Mouse (Mus musculus) neural tube, embryonic 14.5 days (tissue): ENCODE results near the gene Ireb2. TPM values are rescaled to one million over a fixed set of nuclear protein-coding genes. Genes with fewer than 3 reads are reported as not detected.

Experiments
- ATAC-seq: fragments of 200-750 bp; cut with Nextera tagmentation; 2 replicates; pipeline ENCODE4 v1.8.0; 2017; ENCODE audit warnings: low read depth, mild to moderate bottlenecking, moderate TSS enrichment, moderate library complexity
- H3K27ac ChIP-seq: fragments of 300-500 bp; sonication (generic); 2 replicates; pipeline ENCODE4 v1.5.1; 2014; ENCODE audit warnings: low read depth, mild to moderate bottlenecking, control low read depth, low read length, moderate library complexity, mixed read lengths
- H3K27me3 ChIP-seq: fragments of 300-500 bp; sonication (generic); 2 replicates; pipeline ENCODE4 v1.6.1; 2014; ENCODE audit warnings: low read length; ENCODE audit not compliant: control insufficient read depth, insufficient read depth
- H3K36me3 ChIP-seq: fragments of 300-500 bp; sonication (generic); 2 replicates; pipeline ENCODE4 v1.6.1; 2014; ENCODE audit warnings: low read length, mixed read lengths; ENCODE audit not compliant: control insufficient read depth, insufficient read depth
- H3K4me1 ChIP-seq: fragments of 300-500 bp; sonication (generic); 2 replicates; pipeline ENCODE4 v1.6.1; 2014; ENCODE audit warnings: low read length; ENCODE audit not compliant: control insufficient read depth, insufficient read depth
- H3K4me2 ChIP-seq: fragments of 300-500 bp; sonication (generic); 2 replicates; pipeline ENCODE4 v1.6.1; 2014; ENCODE audit warnings: mild to moderate bottlenecking, low read depth, low read length, control low read depth
- H3K4me3 ChIP-seq: fragments of 300-500 bp; sonication (generic); 2 replicates; pipeline ENCODE4 v1.5.1; 2014; ENCODE audit warnings: low read depth, low read length, control low read depth, mixed read lengths
- H3K9ac ChIP-seq: fragments of 300-500 bp; sonication (generic); replicated peaks from 2 replicates; pipeline ENCODE4 v1.6.1; 2014; ENCODE audit warnings: low read depth, mild to moderate bottlenecking, control low read depth, low read length, mixed read lengths
- H3K9me3 ChIP-seq: fragments of 300-500 bp; sonication (generic); 2 replicates; pipeline ENCODE4 v1.6.1; 2016; ENCODE audit warnings: low read length; ENCODE audit not compliant: control insufficient read depth
- WGBS: fragments of 180-500 bp; shearing (Covaris S2); extraction: QIAGEN DNeasy Blood & Tissue Kit; methylation state at CpG from one replicate; pipeline ENCODE4 v1.1.7; 2014; 5-methylcytosine and 5-hydroxymethylcytosine counted together
- polyA plus RNA-seq: library from polyadenylated mRNA; unstranded; fragments of >200 nt; fragmentation: Nextera tagmentation; extraction: Ambion mirVana; gene quantifications from 2 replicates; pipeline ENCODE4 v1.2.1, GENCODE M21; 2014

Gene Ireb2
- polyA plus RNA-seq, 1 experiment from 2014 or later, result 51.1 TPM

DNA sequence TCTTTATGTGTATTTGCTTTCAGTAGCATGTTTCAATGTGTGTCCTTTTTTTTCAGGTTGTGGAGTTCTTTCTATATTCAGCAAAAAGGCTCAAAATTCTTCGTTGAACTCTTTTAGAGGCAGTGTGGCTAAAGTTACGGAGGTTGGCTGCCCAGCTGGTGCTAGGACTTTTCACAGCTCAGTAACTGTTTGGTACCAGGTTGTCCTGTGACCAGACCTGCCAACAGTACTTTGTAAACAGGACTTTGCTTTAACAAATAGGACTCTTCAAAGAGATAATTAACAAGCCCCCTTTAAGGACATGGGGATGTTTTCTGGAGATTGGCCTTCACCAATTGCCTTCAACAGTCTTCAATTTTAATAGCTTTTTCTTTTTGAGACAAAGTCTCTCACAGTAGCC, 54.6 kb downstream of the Ireb2 start:
- Histone ChIP-seq H3K4me3 (no peak overlapping the region), H3K4me1 (no peaks in the 10 kb centered on the region; the same call in 1 of the 2 replicates), H3K36me3 (no peaks in the 10 kb centered on the region), H3K9ac (no peak overlapping the region), H3K27ac (no peak overlapping the region), H3K4me2 (no peak overlapping the region), H3K27me3 (no peaks in the 10 kb centered on the region), H3K9me3 (no peaks in the 10 kb centered on the region)
- ATAC-seq, result no peak
- WGBS, result 77% methylated on average over 2 of the region's 2 CpGs

DNA sequence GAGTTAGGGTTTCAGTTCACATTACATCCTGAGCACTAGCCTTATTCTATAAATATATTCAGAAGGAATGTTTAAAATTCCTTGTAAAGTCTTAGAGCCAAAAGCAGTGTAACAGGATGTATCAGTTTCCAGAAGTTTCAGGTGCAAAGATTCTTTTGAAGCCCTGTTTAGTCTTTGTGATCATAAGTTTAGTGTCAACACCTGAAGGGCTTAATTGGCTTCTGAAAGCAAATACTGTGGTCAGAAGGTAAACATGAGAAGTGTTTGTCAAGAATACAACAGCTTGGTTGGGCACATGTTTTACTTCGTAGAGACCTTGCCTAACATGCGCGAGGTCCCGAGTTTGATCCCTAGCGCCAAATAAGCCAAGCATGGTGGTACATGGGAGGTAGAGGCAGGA, 55.2 kb downstream of the Ireb2 start:
- no peaks in the 10 kb centered on the region for H3K36me3 ChIP-seq
- H3K4me1 ChIP-seq, result no peaks in the 10 kb centered on the region; the same call in 1 of the 2 replicates
- WGBS, result 94% methylated on average over 5 of the region's 5 CpGs
- H3K4me3 ChIP-seq, result no peak overlapping the region
- no peak for ATAC-seq
- no peak overlapping the region for H3K4me2 ChIP-seq
- H3K27me3 ChIP-seq, result no peaks in the 10 kb centered on the region
- H3K9me3 ChIP-seq, result no peaks in the 10 kb centered on the region
- H3K9ac ChIP-seq, result no peak overlapping the region
- H3K27ac ChIP-seq, result no peak overlapping the region

- Histone ChIP-seq H3K9me3 (no peaks in the 10 kb centered on the region), H3K4me3 (no peak overlapping the region), H3K27me3 (no peaks in the 10 kb centered on the region), H3K9ac (no peak overlapping the region), H3K27ac (no peak overlapping the region), H3K4me2 (no peak overlapping the region), H3K36me3 (no peaks in the 10 kb centered on the region), H3K4me1 (no peaks in the 10 kb centered on the region; the same call in 1 of the 2 replicates)
- ATAC-seq, result no peak
- WGBS, result 52% methylated on average over 4 of the region's 4 CpGs
Measured at GRCm38 (mm10) chr9:54919946-54920345, 56.4 kb downstream of the Ireb2 start.

GRCm38 (mm10) chr9:54930741-54931140, 67.2 kb downstream of the Ireb2 start:
- WGBS, result 91% methylated on average over 1 of the region's 1 CpGs
- no peaks in the 10 kb centered on the region for H3K36me3 ChIP-seq

DNA sequence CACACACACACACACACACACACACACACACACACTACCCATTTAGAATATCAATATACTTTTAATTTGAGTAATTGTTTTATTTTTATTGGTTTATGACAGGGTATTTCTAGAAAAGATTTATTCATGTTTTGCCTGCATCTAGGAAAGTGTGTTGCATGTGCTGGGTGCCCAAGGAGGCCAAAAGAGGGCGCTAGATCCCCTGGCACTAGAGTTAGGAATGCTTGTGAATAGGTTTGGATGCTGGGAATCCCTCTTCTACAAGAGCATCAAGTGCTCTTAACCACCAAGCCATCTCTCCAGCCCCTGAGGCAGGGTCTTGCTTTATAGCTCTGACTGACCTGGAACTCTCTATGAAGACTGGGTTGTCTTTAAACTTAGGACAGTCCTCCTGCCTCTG, 68.2 kb downstream of the Ireb2 start:
- Histone ChIP-seq H3K27ac (no peak overlapping the region), H3K9ac (no peak overlapping the region), H3K36me3 (no peaks in the 10 kb centered on the region), H3K27me3 (no peaks in the 10 kb centered on the region), H3K4me2 (no peak overlapping the region), H3K9me3 (no peaks in the 10 kb centered on the region), H3K4me1 (no peaks in the 10 kb centered on the region), H3K4me3 (no peak overlapping the region)
- 7% methylated on average over 1 of the region's 1 CpGs for WGBS
- ATAC-seq, result no peak

More at GRCm38 (mm10) chr9:54930741-54931140, 67.2 kb downstream of the Ireb2 start:
- Histone ChIP-seq H3K27ac (no peak overlapping the region), H3K4me1 (no peaks in the 10 kb centered on the region), H3K9ac (no peak overlapping the region), H3K4me2 (no peak overlapping the region), H3K9me3 (no peaks in the 10 kb centered on the region), H3K4me3 (no peak overlapping the region), H3K27me3 (no peaks in the 10 kb centered on the region)
- ATAC-seq, result no peak

GRCm38 (mm10) chr9:54932379-54932778, 68.8 kb downstream of the Ireb2 start:
- ATAC-seq, result no peak
- Histone ChIP-seq H3K36me3 (no peaks in the 10 kb centered on the region), H3K4me2 (no peak overlapping the region), H3K9me3 (no peaks in the 10 kb centered on the region), H3K27ac (no peak overlapping the region), H3K9ac (no peak overlapping the region), H3K4me3 (no peak overlapping the region), H3K27me3 (no peaks in the 10 kb centered on the region), H3K4me1 (no peaks in the 10 kb centered on the region)
- WGBS, result 72% methylated on average over 2 of the region's 2 CpGs

DNA sequence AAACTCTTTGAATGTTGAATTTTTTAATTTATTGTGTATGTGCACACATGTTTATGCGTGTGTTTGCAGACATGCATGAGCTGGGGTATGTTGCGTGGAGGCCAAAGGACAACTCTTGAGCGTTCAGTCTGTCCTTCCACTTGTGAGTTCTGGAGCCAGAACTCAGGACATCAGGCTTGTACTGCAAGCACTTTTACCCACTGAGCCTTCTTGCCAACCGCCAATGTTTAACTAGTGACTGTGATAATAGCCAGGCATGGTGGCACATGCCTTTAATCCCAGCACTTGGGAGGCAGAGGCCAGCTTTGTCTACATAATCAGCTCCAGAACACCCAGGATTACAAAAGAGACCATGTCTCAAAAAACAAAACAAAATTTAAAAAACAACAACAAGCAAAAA, 78.5 kb downstream of the Ireb2 start:
- H3K9me3 ChIP-seq, result no peaks in the 10 kb centered on the region
- H3K27ac ChIP-seq, result no peak overlapping the region
- H3K9ac ChIP-seq, result no peak overlapping the region
- H3K4me2 ChIP-seq, result no peak overlapping the region
- no peaks in the 10 kb centered on the region for H3K36me3 ChIP-seq
- ATAC-seq, result no peak
- no peaks in the 10 kb centered on the region for H3K27me3 ChIP-seq
- 94% methylated on average over 4 of the region's 4 CpGs for WGBS
- no peaks in the 10 kb centered on the region for H3K4me1 ChIP-seq
- H3K4me3 ChIP-seq, result no peak overlapping the region

GRCm38 (mm10) chr9:54944467-54944866, 80.9 kb downstream of the Ireb2 start:
- H3K4me1 ChIP-seq, result no peaks in the 10 kb centered on the region
- no peaks in the 10 kb centered on the region for H3K27me3 ChIP-seq
- H3K9me3 ChIP-seq, result no peaks in the 10 kb centered on the region
- H3K4me2 ChIP-seq, result no peak overlapping the region
- no peak overlapping the region for H3K9ac ChIP-seq
- H3K36me3 ChIP-seq, result no peaks in the 10 kb centered on the region
- no peak for ATAC-seq
- H3K4me3 ChIP-seq, result no peak overlapping the region
- H3K27ac ChIP-seq, result no peak overlapping the region
- 79% methylated on average over 2 of the region's 2 CpGs for WGBS

DNA sequence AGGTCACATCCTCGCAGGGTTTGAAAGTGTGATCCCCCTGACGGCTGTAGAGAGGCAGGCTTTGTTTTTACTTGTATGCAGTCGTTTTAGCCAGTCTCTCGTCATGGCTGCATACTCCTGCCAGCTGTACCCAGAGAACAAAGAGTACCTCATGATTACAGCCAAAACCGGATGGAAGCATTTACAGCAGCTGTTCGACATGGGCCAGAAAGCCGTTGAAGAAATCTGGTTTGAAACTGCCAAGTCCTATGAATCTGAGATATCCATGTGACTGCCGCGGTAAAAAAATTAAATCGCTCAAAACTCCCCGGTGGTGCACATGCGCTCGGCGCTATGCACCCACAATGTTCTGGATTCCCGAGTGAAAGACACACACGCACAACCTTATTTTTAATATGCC, 82.7 kb downstream of the Ireb2 start:
- Histone ChIP-seq H3K9ac (no peak overlapping the region), H3K36me3 (no peaks in the 10 kb centered on the region), H3K4me2 (no peak overlapping the region), H3K4me1 (no peaks in the 10 kb centered on the region), H3K27ac (no peak overlapping the region), H3K4me3 (no peak overlapping the region), H3K27me3 (no peaks in the 10 kb centered on the region; the same call in 1 of the 2 replicates), H3K9me3 (no peaks in the 10 kb centered on the region)
- no peak for ATAC-seq
- 71% methylated on average over 16 of the region's 16 CpGs for whole genome bisulfite sequencing

GRCm38 (mm10) chr9:54949465-54949864, 85.9 kb downstream of the Ireb2 start:
- Histone ChIP-seq H3K9me3 (no peaks in the 10 kb centered on the region), H3K36me3 (peaks cover 11% of the 10 kb centered on the region)
- no peak for ATAC-seq

More at GRCm38 (mm10) chr9:54949465-54949864, 85.9 kb downstream of the Ireb2 start:
- H3K4me2 ChIP-seq, result no peak overlapping the region
- peaks cover 13% of the 10 kb centered on the region; the same call in 1 of the 2 replicates for H3K4me1 ChIP-seq
- H3K27me3 ChIP-seq, result no peaks in the 10 kb centered on the region; the same call in 1 of the 2 replicates
- no peak overlapping the region for H3K4me3 ChIP-seq
- no peak overlapping the region for H3K9ac ChIP-seq
- no peak overlapping the region for H3K27ac ChIP-seq
